Mouse (Mus musculus): ENCODE measurements around the gene Cabp2. TPM values are rescaled to one million over a fixed set of nuclear protein-coding genes. Genes with fewer than 3 reads are reported as not detected.
"Not testable (repeated sequence)": the region's sequence is repeated elsewhere in the genome, so short reads cannot be mapped to it uniquely, and the experiment has no call there.

The Cabp2 gene
- polyA plus RNA-seq, 1 experiment from 2014 or later: not detected

DNA sequence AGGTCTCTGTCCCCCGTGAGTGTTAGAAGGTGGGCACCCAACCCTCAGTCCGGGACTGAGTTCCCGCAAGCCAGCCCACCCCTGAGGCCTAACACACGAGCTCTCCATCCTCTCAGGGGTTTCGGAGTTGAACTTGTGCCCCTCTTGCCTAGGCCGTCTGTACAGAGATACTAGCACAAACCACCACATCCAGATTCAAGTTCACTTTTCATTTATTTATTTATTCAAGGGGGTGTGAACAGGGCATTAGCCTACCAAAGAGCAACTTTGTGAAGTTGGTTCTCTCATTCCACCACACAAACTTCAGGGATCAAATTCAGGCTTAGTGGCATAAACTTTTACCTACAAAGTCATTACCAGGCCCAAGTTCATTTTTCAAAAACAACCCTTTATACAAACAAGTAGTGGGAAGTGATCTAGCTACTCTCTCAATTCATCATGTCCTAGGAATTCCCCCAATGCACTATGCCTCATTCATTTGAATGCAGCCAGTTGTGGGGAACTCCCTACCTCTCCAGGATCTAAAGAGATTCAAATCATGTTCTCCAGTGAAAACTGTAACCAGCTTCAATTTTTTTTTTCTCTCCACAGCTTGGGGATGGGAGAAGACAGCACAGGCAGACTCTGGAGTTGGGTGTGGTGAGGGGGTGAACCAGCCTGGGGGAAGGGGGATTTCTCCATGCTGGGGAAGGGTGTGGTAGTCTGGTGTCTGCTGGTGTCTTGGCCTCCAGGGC lies 54.0 kb downstream of the Cabp2 start:
- 84% methylated on average over 6 of the region's 6 CpGs for WGBS
- not testable (repeated sequence) for H3K4me3 ChIP-seq

DNA sequence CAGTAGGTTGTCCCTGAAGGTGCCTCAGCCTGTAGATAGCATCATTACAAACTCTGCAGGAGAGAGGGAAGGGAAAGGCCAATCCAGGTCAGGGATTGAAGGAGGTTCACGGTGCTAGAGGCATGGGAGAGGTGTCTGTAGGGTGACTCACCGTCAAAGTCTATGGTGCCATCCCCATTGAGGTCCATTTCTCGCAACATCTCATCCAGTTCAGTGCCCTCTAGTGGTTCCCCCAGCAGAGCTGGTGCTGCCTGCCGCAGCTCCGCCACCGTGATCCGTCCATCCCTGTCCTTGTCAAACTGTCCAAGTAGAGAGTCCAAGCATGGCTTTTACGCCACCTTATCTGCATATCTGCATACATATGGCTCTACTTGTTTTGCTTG lies 54.6 kb downstream of the Cabp2 start:
- H3K27me3 ChIP-seq (replicated peaks); H3K4me3 ChIP-seq; H3K9me3 ChIP-seq; H3K4me2 ChIP-seq (replicated peaks); H3K9ac ChIP-seq; ATAC-seq (ENCODE audit: low FRiP score, low read depth); H3K27ac ChIP-seq; H3K4me1 ChIP-seq: not testable (repeated sequence)
- peaks cover 24% of the 10 kb centered on the region for H3K36me3 ChIP-seq
- 30% methylated on average over 8 of the region's 8 CpGs for WGBS

More for the DNA sequence above, 54.0 kb downstream of the Cabp2 start:
- not testable (repeated sequence) for H3K27ac ChIP-seq; H3K4me1 ChIP-seq; H3K9ac ChIP-seq; H3K27me3 ChIP-seq (replicated peaks); H3K9me3 ChIP-seq; ATAC-seq (ENCODE audit: low FRiP score, low read depth); H3K4me2 ChIP-seq (replicated peaks)
- peaks cover 28% of the 10 kb centered on the region for H3K36me3 ChIP-seq

DNA sequence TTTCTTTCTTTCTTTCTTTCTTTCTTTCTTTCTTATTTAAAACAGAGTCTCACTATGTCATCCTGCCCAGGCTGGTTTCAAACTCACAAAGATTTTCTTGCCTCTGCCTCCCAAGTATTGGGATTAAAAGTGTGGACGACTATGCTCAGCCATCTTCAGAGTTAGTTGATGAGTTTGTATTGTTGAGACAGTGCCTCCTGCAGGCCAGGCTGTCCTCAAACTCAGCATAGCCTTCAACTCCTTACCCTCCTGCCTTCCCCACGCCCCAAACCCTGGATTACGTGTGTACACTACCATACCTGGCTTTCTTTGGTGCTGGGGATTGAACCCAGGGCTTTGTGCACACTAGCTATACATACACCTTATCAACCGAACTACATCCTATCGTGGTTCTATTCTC lies 55.1 kb downstream of the Cabp2 start:
- Histone ChIP-seq H3K4me3 (no peak overlapping the region), H3K36me3 (peaks cover 19% of the 10 kb centered on the region), H3K9ac (no peak overlapping the region), H3K9me3 (no peaks in the 10 kb centered on the region), H3K4me1 (no peaks in the 10 kb centered on the region), H3K27me3 (replicated peaks) (no peaks in the 10 kb centered on the region), H3K4me2 (replicated peaks) (no peak overlapping the region), H3K27ac (no peak overlapping the region)
- ATAC-seq (ENCODE audit: low FRiP score, low read depth): no peak
- WGBS: 81% methylated on average over 5 of the region's 5 CpGs

Other genes starting within 250 kb of the Cabp2 start
- gene Chka, start 229.8 kb upstream of the Cabp2 start, polyA plus RNA-seq (2016; fragmentation: Nextera tagmentation; extraction: Ambion mirVana): 62.7 and 65.2 TPM in 2 replicates
- gene Tcirg1, start 174.4 kb upstream of the Cabp2 start, polyA plus RNA-seq (2016; fragmentation: Nextera tagmentation; extraction: Ambion mirVana): 19.7 and 22.0 TPM in 2 replicates
- 226 and 234 TPM in 2 replicates for gene Ndufs8, start 168.8 kb upstream of the Cabp2 start, polyA plus RNA-seq (2016; fragmentation: Nextera tagmentation; extraction: Ambion mirVana)
- 0.84 and 0.87 TPM in 2 replicates for gene Aldh3b1, start 151.8 kb upstream of the Cabp2 start, polyA plus RNA-seq (2016; fragmentation: Nextera tagmentation; extraction: Ambion mirVana)
- gene Unc93b1, start 146.4 kb upstream of the Cabp2 start, polyA plus RNA-seq (2016; fragmentation: Nextera tagmentation; extraction: Ambion mirVana): 8.4 and 11.1 TPM in 2 replicates
- not detected in 2 replicates for gene Aldh3b3, start 122.9 kb upstream of the Cabp2 start, polyA plus RNA-seq (2016; fragmentation: Nextera tagmentation; extraction: Ambion mirVana)
- gene Aldh3b2, start 109.2 kb upstream of the Cabp2 start, polyA plus RNA-seq (2016; fragmentation: Nextera tagmentation; extraction: Ambion mirVana): 0.65 and 0.68 TPM in 2 replicates
- 2.8 and 3.2 TPM in 2 replicates for gene Acy3, start 95.0 kb upstream of the Cabp2 start, polyA plus RNA-seq (2016; fragmentation: Nextera tagmentation; extraction: Ambion mirVana)
- gene Tbx10, start 88.8 kb upstream of the Cabp2 start, polyA plus RNA-seq (2016; fragmentation: Nextera tagmentation; extraction: Ambion mirVana): not detected in 2 replicates
- gene Nudt8, start 81.0 kb upstream of the Cabp2 start, polyA plus RNA-seq (2016; fragmentation: Nextera tagmentation; extraction: Ambion mirVana): 20.6 and 22.8 TPM in 2 replicates
- gene Gm49405, start 81.0 kb upstream of the Cabp2 start, polyA plus RNA-seq (2016; fragmentation: Nextera tagmentation; extraction: Ambion mirVana): 4.3 TPM in 2 replicates
- 4.5 and 6.0 TPM in 2 replicates for gene Doc2g, start 78.3 kb upstream of the Cabp2 start, polyA plus RNA-seq (2016; fragmentation: Nextera tagmentation; extraction: Ambion mirVana)
- gene Ndufv1, start 68.8 kb upstream of the Cabp2 start, polyA plus RNA-seq (2016; fragmentation: Nextera tagmentation; extraction: Ambion mirVana): 201 and 209 TPM in 2 replicates
- gene Gstp1, start 43.6 kb upstream of the Cabp2 start, polyA plus RNA-seq (2016; fragmentation: Nextera tagmentation; extraction: Ambion mirVana): 349 and 353 TPM in 2 replicates
- gene Gstp2, start 35.6 kb upstream of the Cabp2 start, polyA plus RNA-seq (2016; fragmentation: Nextera tagmentation; extraction: Ambion mirVana): 1.8 and 2.8 TPM in 2 replicates
- gene Gstp3, start 22.0 kb upstream of the Cabp2 start, polyA plus RNA-seq (2016; fragmentation: Nextera tagmentation; extraction: Ambion mirVana): not detected in 2 replicates
- 73.6 and 75.9 TPM in 2 replicates for gene Cdk2ap2, start 15.6 kb downstream of the Cabp2 start, polyA plus RNA-seq (2016; fragmentation: Nextera tagmentation; extraction: Ambion mirVana)
- gene Pitpnm1, start 18.4 kb downstream of the Cabp2 start, polyA plus RNA-seq (2016; fragmentation: Nextera tagmentation; extraction: Ambion mirVana): 26.2 and 27.8 TPM in 2 replicates
- 67.3 and 69.4 TPM in 2 replicates for gene Aip, start 44.3 kb downstream of the Cabp2 start, polyA plus RNA-seq (2016; fragmentation: Nextera tagmentation; extraction: Ambion mirVana)
- not detected in 2 replicates for gene Gpr152, start 58.2 kb downstream of the Cabp2 start, polyA plus RNA-seq (2016; fragmentation: Nextera tagmentation; extraction: Ambion mirVana)
- 0.13 and 0.19 TPM in 2 replicates for gene Cabp4, start 62.5 kb downstream of the Cabp2 start, polyA plus RNA-seq (2016; fragmentation: Nextera tagmentation; extraction: Ambion mirVana)
- gene Coro1b, start 67.0 kb downstream of the Cabp2 start, polyA plus RNA-seq (2016; fragmentation: Nextera tagmentation; extraction: Ambion mirVana): 128 and 131 TPM in 2 replicates
- gene Ptprcap, start 72.0 kb downstream of the Cabp2 start, polyA plus RNA-seq (2016; fragmentation: Nextera tagmentation; extraction: Ambion mirVana): 0.92 and 0.94 TPM in 2 replicates
- 62.3 and 71.7 TPM in 2 replicates for gene Rps6kb2, start 81.8 kb downstream of the Cabp2 start, polyA plus RNA-seq (2016; fragmentation: Nextera tagmentation; extraction: Ambion mirVana)
- gene Carns1, start 93.9 kb downstream of the Cabp2 start, polyA plus RNA-seq (2016; fragmentation: Nextera tagmentation; extraction: Ambion mirVana): 3.9 and 4.8 TPM in 2 replicates
- gene Tbc1d10c, start 109.7 kb downstream of the Cabp2 start, polyA plus RNA-seq (2016; fragmentation: Nextera tagmentation; extraction: Ambion mirVana): 1.1 and 1.4 TPM in 2 replicates
- gene Ppp1ca, start 110.5 kb downstream of the Cabp2 start, polyA plus RNA-seq (2016; fragmentation: Nextera tagmentation; extraction: Ambion mirVana): 753 and 767 TPM in 2 replicates
- 25.9 and 34.0 TPM in 2 replicates for gene Rad9a, start 120.1 kb downstream of the Cabp2 start, polyA plus RNA-seq (2016; fragmentation: Nextera tagmentation; extraction: Ambion mirVana)
- 0.87 and 0.95 TPM in 2 replicates for gene Clcf1, start 132.7 kb downstream of the Cabp2 start, polyA plus RNA-seq (2016; fragmentation: Nextera tagmentation; extraction: Ambion mirVana)
- gene AC109138.7, start 132.8 kb downstream of the Cabp2 start, polyA plus RNA-seq (2016; fragmentation: Nextera tagmentation; extraction: Ambion mirVana): not detected in 2 replicates
- gene Pold4, start 150.3 kb downstream of the Cabp2 start, polyA plus RNA-seq (2016; fragmentation: Nextera tagmentation; extraction: Ambion mirVana): 18.7 and 19.8 TPM in 2 replicates
- gene Ssh3, start 187.6 kb downstream of the Cabp2 start, polyA plus RNA-seq (2016; fragmentation: Nextera tagmentation; extraction: Ambion mirVana): 5.9 and 7.0 TPM in 2 replicates
- 18.5 and 19.0 TPM in 2 replicates for gene Ankrd13d, start 201.6 kb downstream of the Cabp2 start, polyA plus RNA-seq (2016; fragmentation: Nextera tagmentation; extraction: Ambion mirVana)
- gene Grk2, start 224.6 kb downstream of the Cabp2 start, polyA plus RNA-seq (2016; fragmentation: Nextera tagmentation; extraction: Ambion mirVana): 19.7 and 21.2 TPM in 2 replicates

Measured in neural tube, embryonic 12.5 days (tissue).